Mouse (Mus musculus) urinary bladder, adult 2 months (tissue): ENCODE measurements around the gene Mdn1. TPM values are rescaled to one million over a fixed set of nuclear protein-coding genes. Genes with fewer than 3 reads are reported as not detected.

ENCODE experiments used
- DNase-seq: peaks from one replicate; pipeline ENCODE4 v3.0.0; 2022; ENCODE audit warnings: low spot score
- polyA plus RNA-seq: library from polyadenylated mRNA; depleted of rRNA; stranded (reverse); fragments of >200 nt; gene quantifications from 2 replicates; pipeline ENCODE4 v1.2.3, GENCODE M21; 2012; rRNA removed

Gene Mdn1
- polyA plus RNA-seq, 1 experiment: 18.2 TPM

GRCm38 (mm10) chr4:32787110-32787509 is 130.2 kb downstream of the Mdn1 start:
- no peak for DNase-seq

DNA sequence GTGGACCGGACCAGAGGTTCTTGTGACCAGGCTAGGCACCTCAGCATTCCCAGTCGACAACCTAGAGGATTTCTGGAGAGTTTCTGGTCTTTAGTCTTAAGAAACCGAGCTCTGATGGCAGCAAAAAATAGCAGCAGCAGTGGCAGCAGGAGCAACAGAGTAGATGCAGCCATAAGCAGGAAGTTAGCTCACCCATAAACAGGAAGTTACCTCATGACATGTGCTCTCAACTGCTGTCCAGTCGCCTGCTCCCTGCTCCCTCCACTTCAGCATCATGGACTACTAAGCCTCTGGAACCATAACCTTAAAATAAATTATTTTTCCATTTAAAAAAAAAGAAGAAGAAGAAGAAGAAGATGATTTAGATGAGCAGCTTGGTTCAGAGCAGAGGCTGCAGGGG is 132.1 kb downstream of the Mdn1 start:
- DNase-seq: no peak

- no peak for DNase-seq
Measured at GRCm38 (mm10) chr4:32798976-32799375, 142.1 kb downstream of the Mdn1 start.

DNA sequence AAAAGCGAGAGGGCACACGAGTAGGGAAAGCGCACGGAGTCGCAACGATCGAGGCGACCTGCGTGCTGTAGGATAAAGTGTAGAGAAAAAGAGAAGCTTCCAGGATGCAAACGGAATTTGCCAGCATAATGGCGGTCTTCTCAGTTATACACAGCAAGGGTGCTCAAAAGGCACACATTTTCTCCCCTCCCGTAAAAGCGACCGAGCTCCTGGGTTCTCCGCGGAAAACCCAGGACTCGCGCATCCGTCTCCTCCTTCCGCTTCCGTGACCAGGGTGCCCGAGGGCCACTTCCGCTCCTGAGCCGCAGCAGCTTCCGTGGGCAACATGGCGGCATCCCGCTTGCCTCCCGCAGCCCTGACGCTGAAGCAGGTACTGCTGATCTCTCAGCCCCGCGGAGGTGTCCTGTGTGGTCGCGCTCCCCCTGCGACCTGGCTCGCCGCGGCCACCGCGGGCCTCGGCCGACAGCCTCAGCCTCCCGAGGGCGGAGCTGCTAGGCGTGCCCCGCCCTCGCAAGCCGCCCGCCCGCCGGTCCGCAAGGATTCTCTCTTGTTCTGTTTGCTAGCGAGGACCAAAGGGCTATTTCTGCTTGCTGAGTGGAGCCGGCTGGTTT is 143.2 kb downstream of the Mdn1 start, which contains the start of gene Lyrm2:
Gene Lyrm2 (plus strand): TSS at position 288 of the 611 bp plus-strand sequence.
- DNase-seq: peak; percentile 80

DNA sequence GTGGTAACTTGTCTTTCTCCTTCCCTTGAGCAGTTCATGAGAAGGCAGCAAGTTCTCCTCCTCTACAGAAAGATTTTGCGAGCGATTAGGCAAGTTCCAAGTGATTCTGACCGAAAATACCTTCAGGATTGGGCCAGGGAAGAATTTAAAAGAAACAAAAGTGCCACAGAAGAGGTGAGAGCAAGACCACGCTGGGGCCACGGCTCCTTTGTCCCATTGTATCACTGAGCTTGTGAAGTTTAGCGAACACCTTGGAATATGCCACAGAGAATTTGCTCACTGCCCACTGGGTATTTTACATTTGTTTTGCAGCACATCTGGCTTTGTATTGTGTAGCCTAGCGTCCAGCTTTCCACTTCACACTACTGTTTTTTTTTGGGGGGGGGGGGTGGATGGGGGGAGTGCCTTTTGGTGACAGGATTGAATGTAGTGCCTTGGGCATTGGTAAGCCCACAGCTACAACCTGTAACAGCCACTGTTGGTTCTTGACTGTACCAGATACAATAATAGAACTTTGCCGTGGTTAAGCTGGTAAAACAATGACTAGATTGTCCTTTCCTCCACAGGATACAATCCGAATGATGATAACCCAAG is 143.8 kb downstream of the Mdn1 start:
- DNase-seq: no peak

DNA sequence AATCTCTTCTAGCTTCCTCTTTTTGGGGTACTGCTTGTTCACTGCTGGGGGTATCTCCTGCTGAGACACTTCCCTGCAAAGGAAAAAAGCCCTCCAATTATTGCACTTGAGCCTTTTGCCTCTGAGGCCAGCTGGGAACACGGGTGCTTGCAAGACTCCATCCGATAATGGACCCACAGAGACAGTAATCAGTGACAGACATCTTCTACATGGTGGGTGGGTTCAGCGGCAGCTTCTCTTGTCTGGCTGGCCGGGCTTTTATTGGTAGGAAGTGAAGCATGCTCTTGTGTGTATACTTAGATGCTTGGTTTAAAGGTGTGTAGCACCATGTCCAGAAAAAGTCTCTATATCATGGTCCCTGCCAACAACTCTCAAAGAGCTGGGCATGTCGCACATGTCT is 160.6 kb downstream of the Mdn1 start:
- DNase-seq: no peak

GRCm38 (mm10) chr4:32820676-32821075 is 163.8 kb downstream of the Mdn1 start:
- no peak for DNase-seq

GRCm38 (mm10) chr4:32824254-32824653 is 167.3 kb downstream of the Mdn1 start:
- no peak for DNase-seq

Other genes with a start within 250 kb of the Mdn1 start
- not detected in 2 replicates for gene Gja10, start 54.4 kb upstream of the Mdn1 start, polyA plus RNA-seq
- gene Casp8ap2, start 41.7 kb upstream of the Mdn1 start, polyA plus RNA-seq: 4.5 TPM in 2 replicates
- gene Lyrm2, start 143.1 kb downstream of the Mdn1 start, polyA plus RNA-seq: 59.9 and 79.3 TPM in 2 replicates